Mouse (Mus musculus): ENCODE results near the gene Wfdc21.

Gene Wfdc21

DNA sequence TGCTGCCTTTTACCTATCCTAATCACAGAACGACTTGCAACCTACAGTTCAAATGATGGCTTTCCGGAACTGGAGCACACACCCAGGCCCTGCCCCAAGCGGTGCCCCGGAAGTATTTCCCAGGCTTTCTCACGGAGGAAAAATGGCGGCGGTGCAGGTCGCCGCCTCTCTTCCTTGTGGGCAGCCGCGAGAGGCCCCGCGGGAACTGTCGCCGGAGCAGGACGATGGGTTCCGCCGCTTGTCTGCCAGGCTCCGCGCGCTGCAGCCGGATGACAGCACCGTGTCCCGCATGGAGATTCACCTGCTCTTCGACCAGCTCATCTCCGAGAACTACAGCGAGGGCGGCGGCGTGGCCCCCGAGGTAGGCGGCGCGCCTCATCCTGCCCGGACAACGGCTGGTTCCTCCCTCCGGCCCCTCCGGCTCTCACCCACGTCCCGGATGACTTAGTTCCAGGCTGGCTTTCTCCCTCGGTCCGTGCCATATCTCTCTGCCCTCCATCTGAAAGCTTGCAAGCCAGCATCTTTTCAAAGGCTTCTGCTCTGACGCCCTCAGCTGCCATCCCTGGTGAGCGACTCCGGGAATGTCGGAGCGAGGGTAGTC, 6.9 kb downstream of the Wfdc21 start, which contains the start of gene Heatr6:
Gene Heatr6 (plus strand): TSS at position 116 of the 601 bp plus-strand sequence.
- peak; percentile 93 for DNase-seq (ENCODE audit: low read depth, low spot score)

DNA sequence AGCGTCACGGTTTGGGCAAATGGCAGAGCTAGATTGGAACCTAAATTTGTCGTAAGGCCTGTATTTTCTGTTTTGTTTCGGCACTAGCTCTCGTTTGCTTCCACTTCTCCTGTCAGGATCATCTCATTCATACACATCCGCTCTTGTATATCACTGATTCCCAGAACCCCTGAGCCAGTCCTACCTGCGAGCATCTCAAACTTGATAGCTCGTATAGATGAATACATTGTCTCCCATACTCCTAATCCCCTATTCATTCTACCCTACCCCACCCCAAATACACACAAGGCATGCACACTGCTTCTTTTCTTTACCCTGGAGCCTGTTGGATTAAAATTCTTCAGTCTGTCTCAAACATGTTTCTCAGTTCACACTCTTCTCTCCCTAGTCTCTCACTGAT, 7.5 kb downstream of the Wfdc21 start:
- DNase-seq (ENCODE audit: low read depth, low spot score): no peak

DNA sequence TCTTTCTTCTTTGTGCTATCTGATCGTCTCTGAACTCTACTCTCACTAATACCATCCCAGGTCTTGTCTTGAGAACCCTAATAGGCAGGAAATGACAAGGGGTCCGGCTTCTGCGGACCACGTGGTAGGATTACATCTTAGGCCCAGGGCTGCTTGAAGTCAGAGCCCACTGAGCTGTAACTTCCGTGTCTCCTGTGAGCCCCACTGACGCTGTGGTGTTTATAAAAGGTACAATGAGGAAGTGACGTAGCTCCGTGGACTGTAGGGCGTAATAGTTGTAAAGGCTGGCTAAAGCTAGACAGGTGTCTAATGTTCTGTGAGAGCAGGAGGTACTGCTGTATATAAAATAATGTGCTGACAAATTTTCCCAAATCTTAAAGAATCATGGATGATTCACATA, 20.6 kb downstream of the Wfdc21 start:
- no peak for DNase-seq (ENCODE audit: low read depth, low spot score)

DNA sequence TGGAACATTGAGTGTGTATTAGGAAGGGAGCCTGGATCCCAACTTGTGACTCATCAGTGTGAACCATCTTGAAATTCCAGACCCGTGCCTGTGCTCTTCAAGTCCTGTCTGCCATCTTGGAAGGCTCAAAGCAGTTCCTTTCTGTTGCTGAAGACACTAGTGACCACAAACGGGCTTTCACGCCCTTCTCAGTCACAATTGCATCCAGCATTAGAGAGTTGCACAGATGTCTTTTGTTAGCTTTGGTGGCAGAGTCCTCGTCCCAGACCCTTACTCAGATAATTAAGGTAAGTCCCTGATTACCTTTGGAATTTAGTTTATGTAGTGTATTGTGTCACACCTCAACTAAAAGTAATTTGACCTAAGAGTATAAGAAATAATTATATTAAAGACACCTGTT, 22.2 kb downstream of the Wfdc21 start:
- DNase-seq (ENCODE audit: low read depth, low spot score): no peak

DNA sequence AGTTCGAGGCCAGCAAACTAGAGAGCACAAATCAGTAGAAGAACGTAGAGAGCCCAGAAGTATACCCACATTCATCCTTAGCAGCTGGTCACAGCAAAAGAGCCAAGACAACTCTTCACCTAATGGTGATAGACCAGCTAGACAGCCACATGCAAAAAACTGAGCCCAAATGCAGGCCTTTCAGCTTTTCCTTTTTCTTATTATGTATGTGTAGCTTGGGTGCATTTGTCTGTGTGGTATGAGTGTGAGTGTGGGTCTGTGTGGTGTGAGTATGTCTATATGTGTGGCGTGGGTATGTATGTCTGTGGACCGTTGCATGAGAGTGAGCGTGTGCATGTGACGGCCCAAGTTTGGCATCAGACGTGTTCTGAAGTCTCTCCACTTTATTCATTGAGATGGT, 24.3 kb downstream of the Wfdc21 start:
- DNase-seq (ENCODE audit: low read depth, low spot score): no peak

DNA sequence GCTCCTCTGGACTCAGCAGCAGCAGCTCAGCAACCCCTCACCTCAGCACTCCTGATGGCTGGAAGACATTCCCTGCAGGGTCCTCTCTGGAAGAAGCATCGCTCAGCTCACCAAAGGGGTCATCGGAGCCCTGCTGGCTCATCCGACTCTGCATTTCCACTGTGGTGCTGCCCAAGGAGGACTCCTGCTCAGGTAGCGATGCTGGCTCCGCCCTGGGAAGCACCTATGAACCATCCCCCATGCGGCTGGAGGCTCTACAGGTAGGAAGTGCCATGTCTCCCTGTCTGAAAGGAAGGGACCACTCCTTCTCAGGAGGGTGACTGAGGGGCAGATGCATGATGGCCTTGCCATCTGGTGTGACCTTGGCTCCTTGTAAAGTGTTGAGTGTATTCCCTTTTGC, 25.6 kb downstream of the Wfdc21 start:
- DNase-seq (ENCODE audit: low read depth, low spot score): no peak

DNA sequence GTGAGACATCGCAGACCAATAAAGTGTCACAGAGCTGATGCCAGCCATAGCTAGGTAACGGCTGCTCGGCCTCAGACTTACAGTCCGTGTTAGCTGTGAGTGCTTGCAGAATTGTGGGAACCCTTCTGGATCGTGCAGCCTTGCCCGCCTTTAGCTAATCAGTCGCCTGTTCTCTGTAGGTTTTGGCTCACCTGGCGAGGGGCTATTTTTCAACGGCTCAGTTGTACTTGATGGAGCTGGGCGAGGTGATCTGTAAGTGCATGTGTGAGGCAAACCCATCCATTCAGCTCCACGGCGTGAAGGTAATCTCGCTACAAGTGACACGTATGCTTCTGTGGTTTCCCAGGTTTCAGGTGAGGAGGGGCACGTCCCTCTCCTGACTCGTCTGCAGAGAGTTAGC, 27.0 kb downstream of the Wfdc21 start:
- DNase-seq (ENCODE audit: low read depth, low spot score): no peak

DNA sequence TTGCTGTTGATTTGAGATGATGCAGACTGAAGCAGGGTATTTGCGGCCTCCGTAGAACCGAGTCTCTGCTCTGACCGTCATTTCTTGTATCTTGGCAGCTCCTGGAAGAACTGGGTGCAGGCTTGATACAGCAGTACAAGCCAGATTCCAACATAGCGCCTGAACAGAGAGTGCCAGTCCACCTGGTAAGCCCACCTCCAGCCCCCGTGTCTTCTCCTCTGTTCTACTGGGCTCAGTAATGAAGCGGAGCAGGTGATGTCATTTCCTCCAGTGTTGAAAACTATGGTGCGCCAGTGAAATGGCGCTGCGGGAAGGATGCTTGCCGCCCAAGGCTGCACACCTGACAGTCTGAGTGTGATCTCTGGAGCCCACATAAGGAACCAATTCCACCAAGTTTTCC, 27.6 kb downstream of the Wfdc21 start:
- no peak for DNase-seq (ENCODE audit: low read depth, low spot score)

DNA sequence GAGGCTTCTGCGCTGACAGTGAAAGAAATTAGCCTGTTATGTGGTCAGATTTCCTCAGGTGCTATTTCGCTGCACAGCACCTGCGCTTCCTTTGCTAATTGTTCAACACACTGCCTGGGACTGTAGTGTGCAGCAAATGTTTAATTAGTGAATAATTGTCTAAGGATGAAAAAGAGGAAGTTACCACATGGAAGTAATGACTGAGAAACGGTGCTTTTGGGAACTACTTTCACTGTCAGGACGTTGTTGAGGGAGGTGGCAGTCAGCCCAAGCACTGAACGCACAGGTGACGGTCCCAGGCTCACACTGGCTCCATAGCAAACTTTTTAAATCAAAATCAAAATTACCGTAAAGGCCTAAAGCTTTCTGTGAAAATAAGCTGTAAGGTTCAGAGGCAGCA, 30.1 kb downstream of the Wfdc21 start:
- no peak for DNase-seq (ENCODE audit: low read depth, low spot score)

DNA sequence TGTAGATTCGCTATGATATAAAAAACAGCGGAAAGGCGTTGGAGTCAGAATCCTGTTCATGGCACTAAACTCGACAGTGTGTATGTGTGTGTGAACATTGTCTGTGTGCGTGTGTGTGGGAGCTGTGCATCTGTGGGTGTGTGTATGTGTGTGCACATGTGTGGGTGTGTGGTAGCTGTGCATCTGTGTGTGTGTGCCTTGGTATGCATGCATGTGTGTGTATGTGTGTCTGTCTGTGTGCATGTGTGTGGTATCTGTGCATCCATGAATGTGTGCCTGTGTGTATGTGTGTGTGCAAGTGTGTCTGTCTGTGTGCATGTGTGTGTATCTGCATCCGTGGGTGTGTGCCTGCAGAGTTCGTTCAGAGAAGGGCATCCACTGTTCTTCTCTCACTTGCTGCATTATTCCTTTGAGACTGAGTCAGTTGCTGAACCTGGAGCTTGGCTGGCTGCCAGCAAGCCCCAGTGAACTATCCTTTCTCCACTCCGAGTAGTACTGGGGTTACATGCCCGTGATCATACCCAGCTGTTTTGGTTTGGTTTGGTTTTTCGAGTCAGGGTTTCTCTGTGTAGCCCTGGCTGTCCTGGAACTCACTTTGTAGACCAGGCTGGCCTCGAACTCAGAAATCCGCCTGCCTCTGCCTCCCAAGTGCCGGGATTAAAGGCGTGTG, 37.3 kb downstream of the Wfdc21 start:
- DNase-seq (ENCODE audit: low read depth, low spot score): no peak

DNA sequence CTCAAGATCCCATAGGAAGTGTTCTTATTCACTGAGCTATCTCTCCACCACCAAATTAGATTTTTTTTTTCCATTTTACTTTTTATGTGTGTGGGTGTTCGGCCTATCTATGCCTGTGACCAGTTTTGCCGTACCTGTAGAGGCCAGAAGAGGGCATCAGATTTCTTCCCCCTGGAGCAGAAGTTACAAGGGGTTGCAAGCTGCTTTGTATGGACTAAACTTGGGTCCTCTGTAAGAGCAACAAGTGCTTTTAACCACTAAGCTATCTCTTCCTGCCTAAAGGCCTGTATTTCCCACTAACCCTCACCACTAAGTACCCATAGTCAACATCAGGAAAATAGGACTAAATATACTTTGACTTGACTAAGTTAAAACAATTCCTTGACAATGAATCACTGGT, 37.9 kb downstream of the Wfdc21 start:
- DNase-seq (ENCODE audit: low read depth, low spot score): peak; percentile 67

DNA sequence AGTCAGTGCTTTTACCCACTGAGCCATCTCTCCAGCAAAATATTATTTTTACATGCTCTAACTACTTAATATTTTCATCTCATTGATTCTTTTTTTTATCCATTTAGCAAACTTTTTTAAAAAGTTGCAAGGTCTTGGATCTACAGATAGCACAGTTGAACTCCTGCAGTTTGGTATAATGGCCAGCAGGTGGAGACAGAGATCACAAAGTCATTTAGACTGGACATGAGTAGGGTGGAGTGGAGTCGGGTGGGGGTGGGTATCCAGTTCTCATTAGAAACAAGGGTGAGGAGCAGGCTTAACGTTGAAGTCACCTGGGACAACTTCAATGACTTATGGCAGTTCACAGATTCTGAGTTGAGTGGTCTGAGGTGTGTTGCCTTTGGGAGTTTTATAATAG, 38.6 kb downstream of the Wfdc21 start:
- peak; percentile 86 for DNase-seq (ENCODE audit: low read depth, low spot score)

DNA sequence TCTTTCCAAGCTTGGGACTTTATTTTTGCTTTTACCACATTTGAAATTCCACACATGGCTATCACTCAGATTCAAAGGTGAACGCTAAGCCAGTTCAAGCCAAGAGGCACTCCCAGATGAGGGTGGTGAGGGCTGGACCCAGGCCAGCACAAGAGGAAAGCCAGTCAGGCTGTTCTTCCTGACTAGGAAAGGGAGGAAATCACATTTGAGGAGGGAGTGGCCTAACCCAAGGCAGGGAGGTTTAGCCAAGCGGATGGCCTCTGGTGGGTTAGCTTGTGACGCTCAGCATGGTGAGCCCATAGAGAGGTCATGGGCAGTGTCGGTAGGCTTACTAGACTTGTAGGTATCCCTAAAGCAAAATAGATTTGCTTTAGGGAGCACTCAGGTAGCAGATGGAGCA, 40.1 kb downstream of the Wfdc21 start:
- DNase-seq (ENCODE audit: low read depth, low spot score): no peak

DNA sequence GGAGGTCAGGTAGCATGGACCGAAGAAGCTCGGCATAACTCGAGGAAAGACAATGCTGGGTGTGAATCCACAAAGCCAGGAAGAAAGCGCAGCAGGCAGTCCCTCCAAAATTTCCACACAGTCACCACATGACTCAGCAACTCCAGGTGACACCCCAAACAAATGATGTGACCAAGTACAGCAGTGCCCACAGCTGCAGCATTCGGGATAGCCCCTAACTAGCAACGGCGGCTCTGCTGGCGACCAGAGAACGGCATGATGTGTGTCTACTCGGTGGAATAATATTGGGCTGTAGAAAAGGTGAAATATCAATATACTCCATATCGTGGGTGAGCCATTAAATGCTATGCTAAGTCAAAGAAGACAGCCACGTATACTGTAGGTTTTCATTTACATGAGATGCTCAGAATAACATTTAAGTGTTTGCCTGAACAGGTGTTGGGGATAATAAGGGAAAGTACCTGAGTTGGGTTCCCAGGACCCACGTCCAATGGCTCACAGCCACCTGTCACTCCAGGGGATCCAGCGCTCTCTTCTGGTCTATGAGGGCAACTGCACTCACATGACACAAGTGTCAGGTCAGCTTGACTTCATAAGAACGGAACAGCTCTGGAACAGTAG, 40.8 kb downstream of the Wfdc21 start:
- DNase-seq (ENCODE audit: low read depth, low spot score): peak; percentile 80

DNA sequence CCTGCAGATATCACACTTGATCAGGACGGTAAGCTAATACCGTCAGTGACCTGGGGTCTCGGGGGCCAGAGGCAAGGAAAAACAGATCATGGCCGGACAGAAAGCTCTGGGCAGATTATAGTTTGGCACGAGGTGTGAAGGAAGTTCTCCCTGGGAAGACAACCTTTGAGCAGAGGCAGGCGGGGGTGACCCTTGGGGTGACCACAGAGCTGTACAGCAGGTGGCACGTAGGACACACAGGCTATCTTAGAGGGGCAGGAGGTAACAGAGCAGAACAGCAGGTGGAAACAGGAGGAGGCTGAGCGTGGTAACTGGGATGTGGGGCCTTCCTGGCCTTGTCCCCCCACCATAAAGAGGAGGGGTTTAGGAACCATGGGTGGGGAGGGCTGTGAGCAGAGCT, 41.6 kb downstream of the Wfdc21 start:
- DNase-seq (ENCODE audit: low read depth, low spot score): no peak

DNA sequence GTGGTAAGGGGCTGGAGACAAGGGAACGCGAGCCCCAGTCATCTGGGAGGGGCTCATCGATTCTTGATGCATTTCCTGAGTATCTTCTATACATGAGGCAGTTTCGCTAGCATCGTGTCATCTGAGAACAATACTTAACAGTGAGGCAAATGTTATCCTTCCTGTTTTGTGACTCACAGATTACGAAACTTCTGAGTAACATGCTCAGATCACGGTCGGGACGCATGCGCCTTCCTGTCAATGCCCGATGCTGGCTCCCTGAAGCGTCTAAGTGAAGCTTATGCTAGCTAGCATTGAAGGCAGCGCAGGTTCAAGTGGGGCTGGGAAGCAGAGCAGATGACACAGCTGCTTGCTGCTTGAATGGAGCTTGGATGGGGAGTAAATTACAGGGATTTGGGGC, 42.5 kb downstream of the Wfdc21 start:
- DNase-seq (ENCODE audit: low read depth, low spot score): peak; percentile 38

DNA sequence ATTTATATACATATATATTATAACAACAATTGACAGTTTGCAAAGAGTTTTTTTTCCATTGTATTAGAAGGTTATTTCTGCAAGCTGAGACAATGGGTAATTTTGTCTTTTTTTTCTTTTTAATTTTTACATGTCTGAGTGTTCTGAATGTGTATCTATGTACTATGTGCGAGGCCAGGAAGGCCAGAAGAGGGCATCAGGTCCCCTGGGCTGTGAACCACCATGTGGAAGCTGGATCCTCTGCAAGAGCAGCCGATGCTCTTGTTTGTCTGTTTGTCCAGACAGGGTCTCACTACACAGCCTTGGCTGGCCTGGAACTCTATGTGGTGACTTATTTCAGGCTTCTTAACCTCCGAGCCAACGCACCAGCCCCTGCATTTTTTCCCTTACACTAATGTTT, 44.4 kb downstream of the Wfdc21 start:
- no peak for DNase-seq (ENCODE audit: low read depth, low spot score)

DNA sequence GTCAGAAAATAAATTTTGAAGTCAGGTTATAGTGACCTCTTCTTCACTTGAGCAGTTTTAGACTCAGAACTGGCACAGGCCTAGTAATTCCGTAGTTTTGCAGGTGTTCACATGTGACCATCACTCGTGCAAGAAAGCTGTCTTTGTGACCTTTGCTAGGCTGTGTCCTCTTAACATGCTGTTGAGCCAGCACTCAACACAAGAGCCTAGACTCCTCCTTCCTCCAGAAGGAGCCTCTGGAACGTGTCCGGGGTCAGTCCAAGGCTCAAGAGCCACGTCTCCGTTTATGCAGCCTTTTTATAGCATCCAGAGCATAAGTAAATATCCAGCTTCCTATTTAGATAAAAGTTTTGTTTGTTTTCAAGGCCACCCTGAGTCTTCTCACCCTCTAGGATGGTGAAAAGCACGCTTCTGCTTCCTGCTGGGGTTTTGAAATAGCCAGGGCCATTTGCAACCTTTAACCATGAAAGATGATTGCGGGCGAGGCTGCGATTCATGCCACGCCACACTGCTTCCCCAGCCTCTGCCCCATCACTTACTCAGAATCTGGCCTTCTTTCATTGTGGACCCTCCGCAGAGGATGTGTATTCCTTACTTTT, 45.7 kb downstream of the Wfdc21 start:
- no peak for DNase-seq (ENCODE audit: low read depth, low spot score)

DNA sequence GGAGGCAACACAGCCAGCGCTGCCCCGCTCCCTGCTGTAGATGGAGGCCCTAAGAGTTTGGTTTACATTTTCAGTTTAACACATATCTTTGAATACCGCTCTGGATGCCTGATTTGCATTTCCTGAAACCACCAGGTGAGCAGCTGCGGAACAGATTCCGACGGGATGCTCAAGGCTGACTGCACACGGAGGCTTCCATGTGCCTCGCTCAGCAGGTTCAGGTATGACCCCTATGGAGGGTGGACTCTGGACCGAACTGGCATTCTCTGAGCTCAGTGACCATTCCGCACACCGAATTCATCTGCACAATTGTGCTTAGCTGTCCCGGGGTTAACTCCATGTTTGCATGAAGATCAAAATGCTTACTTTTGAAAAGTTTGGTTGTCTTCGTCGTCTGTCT, 46.5 kb downstream of the Wfdc21 start:
- DNase-seq (ENCODE audit: low read depth, low spot score): no peak

DNA sequence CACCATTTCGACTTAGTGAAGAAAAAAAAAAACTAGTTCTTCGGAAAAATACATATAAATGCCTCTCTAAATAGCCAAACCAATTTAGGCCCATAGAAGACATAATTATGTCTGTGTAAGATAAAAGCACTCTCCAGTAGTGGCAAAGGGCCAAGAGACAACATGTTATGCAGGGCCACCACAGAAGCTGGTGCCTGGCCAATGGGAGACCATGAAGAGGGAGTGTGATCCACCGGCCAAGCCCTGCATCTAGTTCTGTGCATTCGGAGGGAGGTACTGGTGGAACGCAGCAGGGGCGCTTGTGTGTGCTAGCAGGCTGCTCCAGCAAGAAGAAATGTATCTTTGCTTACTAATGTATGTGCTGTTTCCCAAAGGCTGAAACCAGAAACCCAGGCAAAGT, 49.4 kb downstream of the Wfdc21 start:
- DNase-seq (ENCODE audit: low read depth, low spot score): no peak

DNA sequence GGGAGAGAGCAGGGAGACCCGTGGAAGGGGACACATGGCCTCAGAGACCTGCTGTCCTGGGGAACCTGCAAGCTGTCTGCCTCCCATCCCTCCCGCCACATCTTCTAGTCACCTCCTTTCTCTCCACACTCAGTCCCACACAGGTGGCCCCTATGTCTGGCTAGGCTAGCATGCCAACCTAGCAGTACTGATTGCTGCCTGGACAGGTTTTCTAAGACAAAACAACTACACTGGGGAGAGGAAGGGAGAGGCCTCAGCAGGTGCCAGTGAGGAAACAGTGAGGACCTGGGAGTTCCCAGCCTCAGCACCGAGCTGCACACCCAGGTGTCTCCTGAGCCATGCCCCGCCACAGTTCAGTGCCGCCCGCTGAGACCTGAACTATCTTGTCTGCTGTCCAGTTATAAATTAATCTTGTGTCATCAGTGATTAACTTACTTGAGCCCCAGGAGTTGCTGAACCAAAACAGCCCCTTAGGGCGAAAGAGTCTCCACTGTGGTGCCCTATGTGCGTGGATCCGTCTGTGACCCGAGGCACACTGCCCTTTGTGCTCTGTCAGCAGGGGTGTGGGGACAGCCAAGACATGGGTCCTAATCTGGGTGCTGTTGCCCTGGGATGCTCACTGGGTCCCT, 50.4 kb downstream of the Wfdc21 start:
- no peak for DNase-seq (ENCODE audit: low read depth, low spot score)

DNA sequence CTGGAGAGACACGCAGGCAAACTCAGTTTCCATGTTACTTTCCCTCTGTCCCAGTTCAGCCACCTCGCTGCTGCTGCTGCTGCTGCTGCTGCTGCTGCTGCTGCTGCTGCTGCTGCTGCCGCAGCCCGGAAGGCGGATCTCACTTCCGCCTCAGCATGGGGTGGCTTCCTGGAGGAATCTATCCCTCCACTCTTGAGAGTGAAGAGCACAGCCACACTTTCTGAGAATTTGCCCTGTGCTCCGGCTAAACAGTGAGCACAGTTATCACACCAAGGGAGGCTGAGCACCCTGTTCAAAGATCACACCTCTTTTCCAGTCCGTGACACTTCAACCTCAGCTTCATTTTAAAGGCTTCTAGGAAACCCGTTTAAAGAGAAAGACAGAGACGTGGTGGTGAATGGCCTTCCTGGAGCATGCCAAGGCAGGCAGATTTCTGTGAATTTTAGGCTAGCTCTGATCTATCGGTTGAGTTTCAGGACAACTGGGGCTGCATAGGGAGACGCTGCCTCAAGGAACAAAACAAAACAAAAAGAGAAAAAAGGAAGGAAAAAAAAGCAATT, 53.2 kb downstream of the Wfdc21 start:
- DNase-seq (ENCODE audit: low read depth, low spot score): peak; percentile 71

Data from R1 (cell line).